Mouse (Mus musculus) T-helper 1 cell (primary cell): Measurements from ENCODE around the gene Tmem179b.

Source experiments
- in situ Hi-C: fragments of 300-600 bp; cut with MboI, MseI; formaldehyde crosslinking; loops from one replicate; pipeline ENCODE4 v1.15.1; 2025; ENCODE audit warnings: high pct_unique_total_duplicates

Gene Tmem179b

GRCm38 (mm10) chr19:8786008-8786781 lies 11.9 kb upstream of the Tmem179b start, which contains the start of gene Taf6l:
TSS of gene Taf6l (minus strand) at chr19:8786417.
- in situ Hi-C loops, result no loop called here

DNA sequence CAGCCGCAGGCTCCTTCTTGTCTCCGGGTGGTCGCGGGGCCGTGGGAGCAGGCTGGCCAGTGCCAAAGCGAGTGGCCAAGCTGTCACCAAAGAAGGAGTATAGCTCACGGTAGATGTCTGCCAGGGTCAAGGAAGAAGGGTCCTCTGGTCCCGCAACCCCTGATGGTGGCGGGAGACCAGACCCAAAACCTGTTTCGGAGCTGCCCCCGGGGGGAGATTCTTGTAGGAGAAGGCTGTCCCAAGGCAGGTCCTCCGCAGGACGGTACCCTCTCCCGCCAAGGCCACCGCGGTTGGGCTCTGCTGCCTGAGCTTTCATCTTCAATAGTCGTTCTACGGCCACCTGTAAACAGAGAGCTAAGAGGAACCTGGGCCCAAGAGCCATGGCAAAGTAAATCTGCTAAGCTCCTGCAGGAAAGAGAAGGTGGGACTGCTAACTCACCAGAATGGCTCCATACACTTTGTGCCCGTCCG lies 719 bp upstream of the Tmem179b start:
- in situ Hi-C loops, result loop anchor here (5.0 to 25.0 kb wide), 2 partner anchors 42 to 1962 kb away; partner anchors contain the start of genes Cd5 and Ttc9c

DNA sequence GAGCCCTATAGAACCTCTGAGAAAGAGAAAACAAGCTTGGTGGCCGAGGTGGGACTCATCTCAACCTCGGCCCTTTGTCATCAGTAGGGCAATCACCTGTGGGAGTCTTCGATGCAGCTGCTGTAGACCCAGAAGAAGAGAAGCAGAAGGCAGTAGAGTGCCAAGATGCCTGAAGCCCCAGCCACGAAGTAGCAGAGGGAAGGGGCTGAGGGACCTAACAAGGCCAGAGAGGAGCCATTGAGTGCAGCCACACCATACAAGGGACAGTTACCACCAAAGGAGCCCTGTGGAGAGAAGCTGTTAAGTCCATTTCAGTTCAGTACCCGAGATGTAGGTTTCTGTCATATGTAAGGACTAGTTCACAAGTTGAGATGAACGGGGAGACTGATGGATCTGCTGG lies 858 bp downstream of the Tmem179b start:
- in situ Hi-C loops, result loop anchor here (25.0 kb wide), 1 partner anchor 1964 kb away; the partner anchor contains the start of gene Cd5

DNA sequence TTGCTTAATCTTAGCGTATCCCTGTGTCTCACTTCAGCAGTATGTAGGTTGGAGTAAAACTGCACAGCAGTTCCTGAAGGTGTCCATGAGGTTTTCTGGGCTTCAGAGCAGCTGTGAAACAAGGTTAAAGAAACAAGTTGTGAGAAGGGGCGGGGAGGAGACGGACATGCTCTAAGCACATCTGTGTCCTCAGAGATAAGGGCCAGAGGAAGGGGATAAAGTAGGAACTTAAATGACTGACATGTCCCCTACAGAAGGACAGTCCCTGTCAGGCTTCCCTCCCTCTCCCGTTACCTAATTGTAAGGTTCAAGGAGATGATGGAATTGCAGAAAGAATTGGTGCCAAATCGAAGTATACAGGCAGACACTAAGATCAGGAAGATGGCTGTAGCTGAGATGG lies 1.3 kb downstream of the Tmem179b start:
- in situ Hi-C loops, result loop anchor here (25.0 kb wide), 1 partner anchor 1964 kb away; the partner anchor contains the start of gene Cd5

DNA sequence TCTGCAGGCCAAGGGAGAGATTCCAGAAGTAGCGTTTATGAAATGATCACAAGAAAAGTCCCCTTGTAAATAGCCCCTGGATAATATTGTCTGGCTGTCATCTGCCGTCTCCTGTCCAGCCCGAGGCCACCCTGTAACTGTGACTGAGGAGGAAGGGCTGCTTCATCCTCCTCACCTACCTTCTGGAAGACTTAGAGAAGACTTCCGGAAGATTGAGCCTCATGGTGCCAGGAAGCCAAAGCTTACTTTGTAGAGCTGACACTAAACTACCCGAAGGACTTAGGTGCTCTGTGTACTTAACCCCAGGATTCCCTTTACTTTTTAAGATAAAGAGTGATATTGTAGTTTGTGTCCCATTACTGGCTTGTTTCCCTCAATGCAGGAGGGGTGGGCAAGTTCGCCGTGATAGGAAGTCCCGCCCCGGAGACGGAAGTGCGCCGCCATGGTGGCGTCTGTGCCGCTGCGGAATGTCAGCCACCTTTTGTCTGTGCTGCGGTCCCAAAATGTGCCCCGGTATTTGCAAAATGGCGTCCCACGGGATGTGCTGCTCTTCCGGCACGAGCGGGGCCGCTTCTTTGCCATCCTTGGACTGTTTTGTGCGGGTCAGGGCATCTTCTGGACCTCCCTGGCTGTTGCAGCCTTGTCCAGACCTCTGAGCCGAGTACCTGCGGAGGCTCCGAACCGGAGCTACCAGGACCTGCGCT lies 3.5 kb downstream of the Tmem179b start, which contains the start of gene Tmem223:
Gene Tmem223 (plus strand): TSS at position 430 of the 704 bp plus-strand sequence.
- in situ Hi-C loops, result loop anchor here (25.0 kb wide), 1 partner anchor 1967 kb away; the partner anchor contains the start of gene Cd5

- in situ Hi-C loops, result loop anchor here (25.0 kb wide), 1 partner anchor 1972 kb away; the partner anchor contains the start of gene Cd5
Observed at GRCm38 (mm10) chr19:8765562-8765961, 8.7 kb downstream of the Tmem179b start.

- in situ Hi-C loops, result loop anchor here (25.0 kb wide), 1 partner anchor 1974 kb away; the partner anchor contains the start of gene Cd5
Observed at GRCm38 (mm10) chr19:8763276-8763675, 11.0 kb downstream of the Tmem179b start.

- in situ Hi-C loops, result loop anchor here (25.0 kb wide), 1 partner anchor 1977 kb away; the partner anchor contains the start of gene Cd5
Observed at GRCm38 (mm10) chr19:8760757-8761156, 13.5 kb downstream of the Tmem179b start.

DNA sequence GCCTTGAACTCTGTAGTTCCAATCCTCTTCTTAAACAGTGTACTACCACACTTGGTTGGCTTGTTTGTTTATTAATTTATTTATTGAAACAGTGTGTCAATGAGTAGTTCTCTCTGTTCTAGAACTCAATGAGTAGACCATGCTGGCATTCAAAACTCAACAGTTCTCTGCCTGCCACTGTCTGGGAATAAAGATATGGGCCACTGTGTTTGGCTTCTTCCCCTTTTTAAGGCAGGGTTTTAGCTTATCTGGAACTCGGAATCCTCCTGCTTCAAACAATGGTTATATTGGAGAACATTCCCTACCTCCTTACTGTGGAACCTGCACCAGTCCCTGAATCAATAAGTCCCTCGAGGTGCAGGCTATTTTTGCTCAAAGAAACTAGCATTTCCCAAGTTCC lies 15.4 kb downstream of the Tmem179b start:
- in situ Hi-C loops, result loop anchor here (5.0 to 25.0 kb wide), 2 partner anchors 63 to 1978 kb away; partner anchors contain the start of genes Cd5 and Hnrnpul2

GRCm38 (mm10) chr19:8757471-8757998 lies 16.7 kb downstream of the Tmem179b start:
- in situ Hi-C loops, result loop anchor here (5.0 to 25.0 kb wide), 2 partner anchors 65 to 1980 kb away; partner anchors contain the start of genes Cd5 and Hnrnpul2

DNA sequence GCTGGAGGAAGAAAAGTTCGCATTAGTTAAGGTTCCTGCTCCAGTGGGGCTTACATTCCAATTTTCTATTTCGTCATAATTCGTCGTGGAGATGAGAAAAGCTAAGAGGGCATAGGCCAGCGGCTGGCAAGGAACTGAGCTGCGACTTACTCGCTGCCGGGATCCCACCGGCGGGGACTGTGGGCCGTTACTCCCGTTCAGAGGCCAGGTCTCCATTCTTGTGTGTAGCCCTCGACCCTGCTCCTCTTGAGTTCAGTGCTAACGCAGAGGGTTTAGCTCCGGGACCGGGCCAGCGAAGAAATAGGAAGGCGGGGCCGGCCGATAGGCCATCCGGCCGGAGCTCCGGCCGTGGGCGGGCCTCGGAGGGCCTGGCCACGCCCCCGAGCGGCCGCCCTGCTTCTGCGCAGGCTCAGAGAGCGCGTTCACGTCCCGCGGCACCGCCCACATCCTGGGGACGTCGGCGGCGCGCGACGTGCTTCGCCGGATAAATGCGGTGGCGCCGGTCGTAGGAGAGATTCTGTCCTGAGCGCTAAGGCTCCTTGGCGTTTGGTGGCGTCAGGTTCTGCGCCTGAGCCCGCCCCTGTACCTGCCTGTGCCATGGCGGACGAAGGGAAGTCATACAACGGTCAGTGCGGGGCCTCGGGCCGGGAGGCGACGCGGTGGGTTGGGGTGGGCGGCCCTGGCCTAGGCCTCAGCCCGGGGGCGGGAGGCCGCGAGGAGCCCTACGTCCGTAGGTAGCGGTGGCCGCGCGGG lies 17.5 kb downstream of the Tmem179b start, which contains the start of gene Nxf1:
Gene Nxf1 (plus strand): TSS at position 439 of the 753 bp plus-strand sequence.
- in situ Hi-C loops, result loop anchor here (5.0 to 25.0 kb wide), 2 partner anchors 65 to 1980 kb away; partner anchors contain the start of genes Cd5 and Hnrnpul2

DNA sequence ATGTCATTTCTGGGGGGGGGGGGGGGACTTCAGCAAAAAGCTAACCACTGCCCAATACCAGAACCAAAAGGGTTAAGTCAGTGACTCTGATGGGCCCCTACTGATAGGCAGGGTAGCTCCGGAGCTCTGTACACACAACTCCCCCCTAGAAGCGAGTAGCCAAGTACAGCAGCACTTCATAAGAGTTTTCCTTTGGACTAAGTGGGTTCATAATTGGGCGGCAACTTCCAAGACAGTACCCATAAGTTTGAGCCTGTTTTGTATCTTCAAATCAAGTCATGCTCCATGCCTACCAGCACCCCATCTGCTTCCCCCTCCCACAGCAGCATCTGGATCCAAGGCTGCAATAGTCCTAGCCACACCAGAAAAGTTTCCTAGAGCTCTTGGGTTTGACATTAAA lies 18.6 kb downstream of the Tmem179b start:
- in situ Hi-C loops, result loop anchor here (5.0 to 25.0 kb wide), 2 partner anchors 67 to 1982 kb away; partner anchors contain the start of genes Cd5 and Hnrnpul2

DNA sequence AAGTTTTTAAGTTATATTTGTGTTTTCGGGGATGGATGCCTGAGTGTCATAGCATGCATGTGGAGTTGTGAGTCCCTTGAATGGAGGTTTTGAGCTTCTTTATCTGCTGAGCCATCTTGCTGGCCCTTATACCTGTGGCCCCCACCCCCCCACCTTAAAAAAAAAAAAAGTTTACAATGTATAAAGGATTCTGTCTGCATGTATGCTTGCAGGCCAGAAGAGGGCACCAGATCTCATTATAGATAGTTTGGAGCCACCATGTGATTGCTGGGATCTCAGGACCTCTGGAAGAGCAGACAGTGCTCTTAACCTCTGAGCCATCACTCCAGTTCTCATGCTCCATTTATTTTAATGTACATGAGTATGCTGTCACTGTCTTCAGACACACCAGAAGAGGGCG lies 26.9 kb downstream of the Tmem179b start:
- in situ Hi-C loops, result loop anchor here (25.0 kb wide), 1 partner anchor 1710 kb away; the partner anchor contains the start of gene Stip1

DNA sequence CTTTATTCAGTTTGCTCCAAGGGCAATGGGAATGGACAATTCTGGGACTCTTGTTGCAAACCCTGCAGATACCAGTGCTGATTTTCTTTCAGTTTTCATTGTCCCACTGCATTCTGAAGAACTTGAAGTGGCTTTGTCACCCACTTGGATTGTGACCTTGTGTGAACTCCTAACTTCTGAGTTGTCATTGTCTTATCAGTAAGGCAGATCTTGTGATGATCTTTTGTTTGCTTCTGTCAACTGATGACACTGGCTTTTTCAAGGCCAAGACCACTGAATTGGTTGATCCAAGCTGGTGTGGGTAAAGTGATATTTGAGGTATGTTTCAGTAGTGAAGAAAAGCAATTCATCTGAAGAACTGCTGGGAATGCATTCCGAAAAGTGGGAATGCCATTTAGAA lies 28.9 kb downstream of the Tmem179b start:
- in situ Hi-C loops, result loop anchor here (25.0 kb wide), 1 partner anchor 1708 kb away; the partner anchor contains the start of gene Stip1

- in situ Hi-C loops, result loop anchor here (25.0 kb wide), 1 partner anchor 1705 kb away; the partner anchor contains the start of gene Stip1
Observed at GRCm38 (mm10) chr19:8742176-8742575, 32.1 kb downstream of the Tmem179b start.

DNA sequence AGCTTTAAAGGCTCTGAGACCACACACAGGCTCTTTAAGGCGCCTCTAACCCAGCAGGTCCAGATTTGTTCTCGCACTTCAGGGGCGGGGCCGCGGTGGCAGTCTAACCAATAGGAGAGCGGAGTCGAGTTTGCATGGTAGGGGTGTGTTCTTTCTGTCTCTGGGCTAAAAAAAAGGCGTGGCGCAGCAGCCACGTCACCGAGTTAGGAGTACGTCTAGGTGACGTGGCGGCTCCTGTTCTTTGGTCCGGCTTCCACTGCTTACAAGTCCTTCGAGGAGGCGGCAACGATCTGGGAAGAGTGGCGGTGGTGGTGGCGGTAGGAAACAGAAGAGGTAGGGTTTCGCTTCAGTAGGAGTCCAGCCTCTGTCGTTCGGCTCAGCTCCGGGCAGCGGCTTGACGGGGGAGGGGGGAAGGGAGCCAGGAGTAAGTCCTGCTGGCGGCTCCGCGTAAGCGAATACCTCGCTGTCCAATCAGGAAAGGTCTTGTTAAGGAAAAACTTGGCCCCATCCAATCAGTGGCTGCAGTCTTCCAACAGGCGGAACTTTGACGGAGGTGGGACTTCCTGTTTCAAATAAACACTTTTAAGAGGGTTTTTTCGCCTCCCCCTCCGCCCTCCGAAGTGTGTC lies 32.9 kb downstream of the Tmem179b start, which contains the start of gene Stx5a:
Gene Stx5a (plus strand): TSS at position 171 of the 627 bp plus-strand sequence.
- in situ Hi-C loops, result loop anchor here (25.0 kb wide), 1 partner anchor 1704 kb away; the partner anchor contains the start of gene Stip1

DNA sequence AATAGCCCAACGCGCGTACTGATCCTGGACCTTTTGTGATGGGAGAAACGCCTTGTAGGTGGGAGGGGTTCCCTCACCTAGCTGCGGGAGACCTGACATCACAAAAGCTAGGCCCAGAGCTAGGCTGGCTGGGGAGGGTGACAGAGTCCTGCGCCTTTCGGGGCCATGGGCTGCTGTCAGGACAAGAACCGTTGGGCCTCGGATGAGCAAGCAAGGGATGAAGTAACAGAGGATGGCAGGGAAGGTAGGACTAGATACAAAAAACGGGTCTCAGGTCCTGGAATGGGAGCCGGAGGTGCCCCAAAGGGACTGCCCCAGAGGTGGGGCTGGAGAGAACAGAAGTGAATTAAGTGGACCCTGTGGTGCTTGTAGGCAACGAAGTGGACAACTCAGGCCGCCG lies 33.7 kb downstream of the Tmem179b start, which contains the start of gene 1700092M07Rik:
Gene 1700092M07Rik (plus strand): TSS at position 116 of the 400 bp plus-strand sequence.
- in situ Hi-C loops, result loop anchor here (25.0 kb wide), 1 partner anchor 1703 kb away; the partner anchor contains the start of gene Stip1

DNA sequence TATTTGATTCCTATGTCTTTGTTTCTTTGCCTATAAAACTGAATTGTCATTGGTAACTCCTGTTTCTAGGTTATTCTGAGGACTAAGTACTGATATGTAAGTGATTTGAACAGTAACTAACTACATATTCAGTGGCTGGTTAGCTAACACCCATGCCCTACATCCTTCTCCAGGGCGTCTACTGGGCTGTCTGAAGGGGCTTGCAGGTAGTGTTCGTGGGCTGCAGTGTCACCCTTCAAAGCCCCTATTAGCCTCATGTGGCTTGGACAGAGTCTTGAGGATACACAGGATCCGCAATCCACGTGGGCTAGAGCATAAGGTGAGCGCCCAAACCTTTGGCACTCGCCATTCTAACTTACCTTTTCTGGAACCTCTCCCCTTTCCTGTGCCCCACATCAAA lies 34.6 kb downstream of the Tmem179b start:
- in situ Hi-C loops, result loop anchor here (25.0 kb wide), 1 partner anchor 1702 kb away; the partner anchor contains the start of gene Stip1

DNA sequence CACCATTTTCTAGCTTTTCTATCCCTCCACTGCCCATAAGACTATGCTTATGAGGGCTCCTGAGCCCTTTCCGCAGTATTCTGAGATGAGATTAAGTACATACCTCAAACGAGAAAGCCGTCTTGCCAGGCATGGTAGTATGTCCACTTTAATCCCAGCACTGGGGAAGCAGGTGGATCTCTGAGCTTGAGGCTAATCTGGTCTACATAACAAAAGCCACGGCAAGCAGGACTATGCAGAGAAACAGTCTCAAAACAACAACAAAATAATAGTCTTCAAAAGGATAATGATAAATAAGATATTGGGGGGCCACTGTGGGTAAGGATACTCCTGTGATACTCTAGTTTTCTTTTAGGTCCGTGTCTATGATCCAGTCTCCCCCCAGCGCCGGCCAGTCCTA lies 35.4 kb downstream of the Tmem179b start:
- in situ Hi-C loops, result loop anchor here (25.0 kb wide), 1 partner anchor 1702 kb away; the partner anchor contains the start of gene Stip1
